Mouse (Mus musculus): ENCODE data around the gene Gdf15. TPM values are rescaled to one million over a fixed set of nuclear protein-coding genes. Genes with fewer than 3 reads are reported as not detected.

The Gdf15 gene
- polyA plus RNA-seq, 1 experiment: 5.5 TPM

DNA sequence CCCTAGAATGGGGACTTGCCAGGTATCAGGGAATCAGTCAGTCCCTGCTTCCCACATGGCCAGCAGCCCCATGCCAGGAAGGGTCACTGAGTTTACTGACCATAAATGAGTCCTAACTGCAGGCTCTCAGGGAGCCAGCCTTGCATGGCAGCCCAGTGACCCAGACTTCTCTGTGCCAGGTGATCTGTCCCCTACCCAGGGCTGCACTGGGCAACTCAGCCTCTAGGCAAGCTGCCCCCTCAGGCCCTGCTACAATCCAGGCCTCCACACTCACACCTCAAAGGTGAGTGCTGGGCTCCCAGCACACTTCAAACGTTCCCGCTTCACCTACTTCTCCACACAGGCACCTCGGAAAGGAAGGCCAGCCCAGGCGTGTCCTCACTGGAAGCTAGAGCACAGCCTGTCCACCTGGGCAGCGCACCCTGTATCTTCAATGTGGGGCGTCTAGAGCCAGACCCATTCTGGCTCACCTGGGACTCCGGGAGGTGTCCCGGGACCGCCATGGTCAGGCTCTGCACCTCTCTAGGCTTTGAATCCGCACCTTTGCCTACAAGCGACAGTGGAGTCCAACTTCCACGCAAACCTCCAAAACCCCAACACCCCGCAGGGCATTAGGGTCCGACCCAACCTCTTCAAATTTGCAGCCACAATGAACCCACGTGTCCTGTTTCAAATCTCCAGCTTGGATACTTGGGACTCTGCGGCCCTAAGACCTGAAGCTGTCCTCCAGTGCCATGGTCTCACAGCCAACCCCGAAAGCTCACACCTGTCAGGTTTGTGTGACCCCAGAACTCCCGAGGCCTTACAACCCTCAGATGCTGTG, 25.3 kb downstream of the Gdf15 start:
- DNase-seq (ENCODE audit: low read depth): no peak

- no peak for DNase-seq (ENCODE audit: low read depth)
These were observed 26.1 kb downstream of the Gdf15 start for GRCm38 (mm10) chr8:70605871-70606779.

DNA sequence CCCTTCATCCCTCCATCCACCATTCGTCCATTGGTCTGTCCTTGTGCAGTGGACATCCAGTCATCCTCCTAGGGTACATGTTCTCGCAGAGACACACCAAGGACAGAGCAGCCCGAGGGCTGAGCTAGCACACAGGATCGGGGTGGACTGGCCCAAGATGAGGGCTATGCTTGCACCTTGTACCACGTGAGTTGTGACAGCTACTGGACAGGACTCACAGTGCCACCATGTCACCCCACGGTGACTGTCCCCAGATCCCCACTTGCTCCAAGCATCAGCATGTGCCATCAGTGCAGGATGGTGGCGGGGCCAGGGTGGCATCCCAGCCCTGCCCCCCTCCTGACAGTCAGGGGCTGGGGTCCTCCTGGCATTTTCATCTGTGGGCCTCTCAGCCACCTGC, 27.7 kb downstream of the Gdf15 start:
- no peak for DNase-seq (ENCODE audit: low read depth)

- no peak for DNase-seq (ENCODE audit: low read depth)
These were observed 30.0 kb downstream of the Gdf15 start for GRCm38 (mm10) chr8:70602139-70602811.

DNA sequence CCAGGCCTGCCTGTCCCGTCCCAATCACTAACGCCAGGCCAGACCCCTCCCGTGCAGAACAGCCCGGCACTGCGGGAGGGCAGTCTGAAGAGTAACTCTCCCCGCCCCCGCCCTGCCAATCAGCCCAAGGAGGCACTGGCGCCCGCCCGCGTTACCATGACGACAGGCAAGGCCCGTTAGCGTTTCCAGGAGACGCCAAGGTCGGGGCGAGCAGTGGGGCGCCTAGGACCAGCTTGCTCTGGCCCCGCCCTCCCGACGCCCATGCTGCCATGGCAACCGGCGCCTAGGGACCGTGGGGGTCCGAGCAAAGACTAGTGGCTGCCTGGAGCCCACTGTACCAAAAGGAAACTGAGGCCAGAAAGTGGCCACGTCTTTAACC, 31.0 kb downstream of the Gdf15 start:
- DNase-seq (ENCODE audit: low read depth): no peak

GRCm38 (mm10) chr8:70600473-70601270, 31.6 kb downstream of the Gdf15 start:
- no peak for DNase-seq (ENCODE audit: low read depth)

DNA sequence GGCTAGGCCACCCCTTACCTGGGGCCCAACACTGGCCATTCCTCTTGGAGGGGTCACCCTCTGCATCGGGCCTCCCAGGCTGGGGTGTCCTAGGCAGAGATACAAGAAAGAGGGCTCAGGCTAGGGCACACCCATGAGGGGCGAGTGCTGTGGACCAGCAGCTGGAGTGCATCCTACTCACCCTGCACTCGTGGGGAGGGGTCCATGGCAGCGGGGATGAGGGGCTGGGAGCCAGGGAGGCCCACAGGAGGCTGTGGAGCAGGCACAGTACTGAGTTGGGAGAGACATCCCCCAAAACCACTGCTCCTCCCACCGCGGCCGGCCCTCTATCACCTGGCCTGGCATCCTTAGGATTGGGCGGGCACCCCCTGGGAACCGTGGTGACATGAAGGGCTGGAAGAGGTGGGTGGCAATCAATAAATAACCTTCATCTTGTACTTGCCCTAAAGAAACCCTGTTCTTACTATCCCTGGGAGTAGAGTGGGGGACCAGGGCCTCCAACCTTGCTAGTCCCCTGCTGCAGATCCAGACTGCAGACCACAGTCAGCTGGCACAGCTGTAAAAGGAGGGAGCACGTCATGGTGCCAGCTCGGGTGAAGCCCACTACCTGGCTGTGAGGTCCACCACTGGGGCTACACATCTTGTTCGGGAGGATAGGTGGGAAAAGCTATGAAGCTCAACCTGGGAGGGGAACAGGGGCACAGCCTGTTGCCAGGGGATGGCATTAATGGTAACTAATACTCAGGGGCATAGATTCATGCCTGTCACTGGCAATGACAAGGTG, 32.6 kb downstream of the Gdf15 start:
- no peak for DNase-seq (ENCODE audit: low read depth)

GRCm38 (mm10) chr8:70598722-70599121, 33.5 kb downstream of the Gdf15 start:
- DNase-seq (ENCODE audit: low read depth): no peak

DNA sequence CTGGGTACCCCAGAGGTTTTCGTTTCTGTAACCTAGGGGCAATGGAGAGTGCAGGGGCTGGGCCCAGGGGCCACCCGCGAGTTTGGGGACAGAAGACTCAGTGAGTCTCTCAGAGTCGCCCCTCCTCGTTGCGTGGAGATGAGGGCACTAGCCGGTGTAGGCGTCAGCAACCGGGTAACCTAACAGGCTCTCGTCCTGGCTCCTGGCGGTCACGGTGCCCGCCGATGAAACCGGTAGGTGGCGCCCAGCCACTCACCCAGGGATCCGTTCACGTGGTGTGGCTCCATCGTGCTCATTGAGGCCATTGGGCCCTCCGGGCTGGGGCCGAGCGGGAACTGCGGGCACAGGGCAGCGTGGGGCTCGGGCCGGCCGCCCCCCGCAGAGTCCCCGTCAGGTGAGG, 34.0 kb downstream of the Gdf15 start:
- DNase-seq (ENCODE audit: low read depth): no peak

DNA sequence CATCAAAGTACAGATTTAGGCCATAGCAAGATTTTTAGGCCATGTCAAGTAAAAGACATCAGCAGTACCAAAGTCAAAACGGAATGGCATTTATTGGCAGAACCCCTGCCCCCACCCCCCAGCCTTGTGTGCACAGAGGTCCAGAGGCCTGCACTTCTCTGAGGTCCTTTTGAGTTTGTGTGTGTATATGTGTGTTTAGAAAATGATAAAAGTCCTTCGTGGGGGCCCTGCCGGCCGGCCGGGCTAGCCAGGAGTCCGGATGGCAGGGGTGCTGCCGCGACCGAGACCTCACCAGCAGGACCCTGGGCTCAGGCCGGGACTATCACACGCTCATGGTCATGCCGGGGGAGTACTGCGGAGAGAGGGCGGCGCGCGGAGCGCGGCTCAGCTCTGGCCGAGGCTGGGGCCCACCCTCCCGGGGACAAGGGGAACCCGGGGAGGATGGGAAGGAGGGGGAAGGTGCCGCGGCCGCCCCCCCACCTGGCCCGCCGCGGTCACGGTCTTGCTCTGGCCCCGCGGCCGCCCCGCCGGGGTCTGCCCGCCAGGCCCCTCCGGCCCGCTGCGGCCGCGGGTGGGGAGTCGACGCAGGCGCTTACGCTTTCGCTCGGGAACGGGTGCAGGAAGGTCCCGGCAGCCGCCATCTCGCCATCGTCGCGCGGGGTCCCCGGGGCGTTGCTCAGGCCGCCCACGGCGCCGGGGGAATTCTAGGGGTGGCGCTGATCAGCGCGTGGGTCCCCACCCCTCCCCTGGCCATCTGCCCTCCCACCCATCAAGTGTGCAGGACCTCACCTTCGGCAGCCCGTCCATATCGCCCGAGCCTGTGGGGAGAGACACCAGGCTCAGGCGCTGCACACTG, 34.6 kb downstream of the Gdf15 start:
- DNase-seq (ENCODE audit: low read depth): no peak

GRCm38 (mm10) chr8:70596775-70597416, 35.4 kb downstream of the Gdf15 start:
- no peak for DNase-seq (ENCODE audit: low read depth)

DNA sequence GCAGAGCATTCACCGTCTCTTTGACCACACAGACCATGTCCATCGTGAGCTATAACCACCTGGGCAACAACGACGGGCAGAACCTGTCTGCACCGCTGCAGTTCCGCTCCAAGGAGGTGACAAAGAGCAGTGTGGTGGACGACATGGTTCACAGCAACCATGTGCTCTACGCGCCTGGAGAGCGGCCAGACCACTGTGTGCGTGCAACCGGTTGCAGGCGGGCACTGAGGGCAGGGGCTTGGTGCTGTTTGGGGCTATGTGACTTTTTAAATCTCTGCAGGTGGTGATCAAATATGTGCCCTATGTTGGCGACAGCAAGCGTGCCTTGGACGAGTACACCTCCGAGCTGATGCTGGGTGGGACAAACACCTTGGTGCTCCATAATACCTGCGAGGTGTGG, 36.0 kb downstream of the Gdf15 start:
- DNase-seq (ENCODE audit: low read depth): no peak

DNA sequence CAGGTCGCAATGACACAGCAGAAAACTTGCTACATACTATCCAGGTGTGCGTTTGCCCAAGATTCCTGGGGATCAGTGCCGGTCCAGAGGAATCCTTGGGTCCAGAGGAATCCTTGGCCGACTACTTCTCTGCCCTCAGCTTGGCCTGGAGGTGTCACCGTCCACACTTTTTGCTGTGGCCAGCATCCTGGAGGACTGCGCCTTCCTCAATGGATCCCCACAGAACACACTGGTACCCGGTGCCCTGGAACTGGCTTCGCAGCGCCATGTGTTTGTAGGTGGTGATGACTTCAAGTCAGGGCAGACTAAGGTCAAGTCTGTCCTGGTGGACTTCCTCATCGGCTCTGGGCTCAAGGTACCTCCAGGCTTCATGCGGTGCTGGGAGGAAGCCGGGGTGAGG, 36.4 kb downstream of the Gdf15 start:
- DNase-seq (ENCODE audit: low read depth): no peak

DNA sequence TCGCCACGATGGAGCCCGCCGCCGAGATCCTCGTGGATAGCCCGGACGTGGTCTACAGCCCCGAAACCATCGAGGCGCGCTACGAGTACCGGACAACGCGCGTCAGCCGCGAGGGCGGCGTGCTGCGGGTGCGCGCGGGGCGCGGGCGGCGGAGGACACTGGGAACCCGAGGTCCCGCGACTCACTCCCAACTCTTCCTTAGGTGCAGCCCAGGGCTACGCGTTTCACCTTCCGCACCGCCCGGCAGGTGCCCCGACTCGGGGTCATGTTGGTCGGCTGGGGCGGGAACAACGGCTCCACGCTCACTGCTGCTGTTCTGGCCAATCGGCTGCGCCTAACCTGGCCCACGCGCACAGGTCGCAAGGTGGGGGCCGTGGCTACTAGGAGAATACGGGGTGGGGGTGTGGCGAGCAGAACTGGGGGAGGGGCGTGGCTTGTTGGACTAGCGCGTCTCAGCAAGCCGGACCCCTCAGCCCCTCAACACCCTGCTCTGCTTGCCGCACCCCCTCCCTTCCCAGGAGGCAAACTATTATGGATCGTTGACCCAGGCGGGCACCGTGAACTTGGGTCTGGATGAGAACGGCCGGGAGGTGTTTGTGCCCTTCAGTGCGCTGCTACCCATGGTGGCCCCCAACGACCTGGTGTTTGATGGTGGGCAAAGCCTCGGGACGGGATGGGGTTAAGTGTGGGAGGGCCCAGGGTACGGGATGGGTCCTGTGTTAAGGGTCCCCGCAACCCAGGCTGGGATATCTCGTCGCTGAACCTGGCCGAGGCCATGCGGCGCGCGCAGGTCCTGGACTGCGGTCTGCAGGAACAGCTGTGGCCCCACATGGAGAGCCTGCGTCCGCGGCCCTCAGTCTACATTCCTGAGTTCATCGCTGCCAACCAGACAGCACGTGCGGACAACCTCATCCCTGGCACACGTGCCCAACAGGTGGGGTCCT, 37.4 kb downstream of the Gdf15 start:
- DNase-seq (ENCODE audit: low read depth): no peak

DNA sequence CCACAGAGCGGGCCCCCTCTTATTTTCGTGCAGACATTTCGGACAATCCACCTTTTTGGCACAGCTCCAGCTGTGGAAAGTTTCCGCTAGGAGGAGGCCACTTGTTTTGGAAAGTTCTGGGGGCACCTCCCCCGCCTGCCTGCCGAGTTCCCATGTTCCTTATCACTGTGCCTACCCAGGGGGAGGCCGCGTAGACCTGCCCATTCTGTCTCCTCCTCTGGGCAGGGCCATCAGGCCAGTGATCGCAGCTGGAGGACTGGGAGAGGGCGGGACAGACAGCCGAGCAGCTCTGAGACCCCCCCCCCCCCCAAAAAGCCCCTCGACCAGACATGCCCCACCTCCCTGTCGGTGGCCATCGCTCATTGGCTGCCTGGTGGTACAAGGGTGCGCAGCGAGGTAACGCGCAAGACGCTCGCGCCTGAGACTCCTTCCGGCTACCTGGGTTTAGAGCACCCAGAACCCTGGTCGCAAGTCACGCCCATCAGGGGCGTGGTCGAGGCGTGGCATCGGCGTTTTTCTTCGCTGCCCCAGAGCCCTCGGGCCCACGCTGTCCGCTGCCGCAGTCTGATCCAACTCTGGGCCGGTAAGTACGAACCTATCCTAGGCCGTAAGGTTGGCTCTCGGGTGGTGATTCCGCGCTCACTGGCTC, 38.2 kb downstream of the Gdf15 start, which contains the start of gene Isyna1:
Gene Isyna1, plus strand, starts transcription at position 413 of the 649 bp plus-strand sequence.
- DNase-seq (ENCODE audit: low read depth): no peak

DNA sequence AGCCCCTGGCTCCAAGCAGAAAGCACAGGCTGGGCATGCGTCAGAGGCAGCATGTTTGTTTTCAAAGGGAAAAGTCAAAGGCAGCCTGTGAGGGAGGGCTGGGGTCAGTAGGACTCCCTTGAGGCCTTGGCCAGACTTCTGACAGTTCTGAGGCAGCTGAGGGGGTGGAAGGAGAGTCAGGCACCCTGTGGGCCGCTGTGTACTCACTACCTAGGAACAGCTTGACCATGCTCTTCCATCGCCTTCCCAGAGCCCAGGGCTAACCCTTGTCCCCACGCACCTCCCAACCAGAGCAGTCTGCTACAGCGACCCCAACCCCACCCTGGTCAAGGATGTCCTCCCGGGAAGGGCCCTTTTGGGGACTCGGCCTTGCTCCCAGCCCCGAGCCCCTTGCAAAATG, 39.1 kb downstream of the Gdf15 start:
- DNase-seq (ENCODE audit: low read depth): no peak

- DNase-seq (ENCODE audit: low read depth): no peak
These were observed 40.7 kb downstream of the Gdf15 start for GRCm38 (mm10) chr8:70591569-70591968.
